Mouse (Mus musculus) ES-Bruce4 (cell line): ENCODE data around the gene Mmp14.

ENCODE experiments used
- CTCF ChIP-seq: IDR thresholded peaks from one replicate; pipeline ENCODE4 v1.8.1; 2011; ENCODE audit warnings: low read depth, low read length
- EP300 ChIP-seq: IDR thresholded peaks from 2 replicates; pipeline ENCODE4 v1.6.1; 2011; ENCODE audit warnings: low read depth, low read length; ENCODE audit not compliant: insufficient read depth

DNA sequence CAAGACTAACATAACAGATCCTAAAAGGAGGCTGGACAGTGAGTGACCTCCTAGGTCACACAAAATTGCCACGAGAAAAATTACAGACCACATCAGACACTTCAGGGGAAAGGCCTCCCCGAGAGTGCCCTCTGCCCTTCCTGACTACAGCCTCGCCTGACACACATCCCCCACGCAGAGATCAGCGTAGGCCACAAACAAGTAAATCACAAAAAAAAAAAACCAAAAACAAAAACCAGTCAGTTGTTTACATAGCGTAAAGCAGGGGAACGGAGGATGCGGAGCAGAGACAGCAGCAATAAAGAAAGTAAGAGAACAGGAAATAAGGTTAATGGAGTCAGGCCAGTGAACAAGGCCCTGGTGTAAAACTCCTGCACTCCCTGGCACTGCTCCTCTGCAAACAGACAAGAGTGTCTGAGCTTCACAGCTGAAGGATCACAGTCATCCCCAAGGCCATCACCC, 32.5 kb upstream of the Mmp14 start:
- TF ChIP-seq CTCF (no peak), EP300 (no peak)
